Mouse (Mus musculus) G1E (cell line): Measurements from ENCODE around the gene Glp1r.

Experiments
- CTCF ChIP-seq: IDR thresholded peaks from 2 replicates; pipeline ENCODE4 v1.5.1; 2012; ENCODE audit warnings: low read depth, low read length, inconsistent platforms, mixed read lengths
- GATA1 ChIP-seq: IDR thresholded peaks from 2 replicates; pipeline ENCODE4 v1.6.1; 2012; ENCODE audit warnings: borderline replicate concordance, low read length, inconsistent platforms, mixed read lengths
- TAL1 ChIP-seq: conservative IDR thresholded peaks from 2 replicates; pipeline ENCODE4 v1.6.1; 2012; ENCODE audit warnings: low read depth, low read length, inconsistent platforms, mixed read lengths

DNA sequence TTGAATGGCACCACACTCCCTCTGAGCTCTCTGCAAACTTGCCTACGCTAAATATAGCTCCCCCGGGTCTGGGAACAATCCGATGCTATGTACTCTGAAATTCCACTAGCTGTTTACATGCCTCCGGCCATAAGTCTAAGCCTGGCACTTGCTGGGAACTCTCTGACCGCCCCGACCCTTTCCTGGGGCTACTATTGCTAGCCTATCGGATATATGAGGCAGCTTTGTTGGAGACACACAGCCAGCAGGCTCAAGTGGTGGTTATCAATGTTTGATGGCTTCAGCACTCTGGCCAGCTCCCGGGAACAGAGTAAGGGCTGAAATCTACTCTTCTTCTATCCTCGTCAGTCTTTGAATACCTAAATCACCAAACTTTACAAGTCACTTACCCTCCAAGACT lies 36.9 kb downstream of the Glp1r start:
- TF ChIP-seq CTCF: no peak
- TF ChIP-seq GATA1: no peak
- no peak for TF ChIP-seq TAL1
